Mouse (Mus musculus): ENCODE results near the gene Mef2b. TPM values are rescaled to one million over a fixed set of nuclear protein-coding genes. Genes with fewer than 3 reads are reported as not detected.

Gene Mef2b
- total and polyA plus RNA-seq, 3 experiments = 60.1 to 232 (median 168) TPM

- peak; percentile 41; the same call in 1 of the 2 replicates for TF ChIP-seq TBP (conservative IDR thresholded peaks at IDR 0.05; ENCODE audit: low read depth, low read length)
- TF ChIP-seq BHLHE40 (IDR thresholded peaks at IDR 0.05; ENCODE audit: low read depth, low read length) = peak; percentile 99
- peak; percentile 92 for TF ChIP-seq POLR2AphosphoS2 (IDR thresholded peaks at IDR 0.05; ENCODE audit: low read depth, low read length)
- TF ChIP-seq MAFK (IDR thresholded peaks at IDR 0.05; ENCODE audit: insufficient replicate concordance, low read length) = peak; percentile 73; the same call in 1 of the 2 replicates
- peak; percentile 48; the same call in 1 of the 2 replicates for TF ChIP-seq MAX (IDR thresholded peaks at IDR 0.05; ENCODE audit: low read length)
- peak; percentile 46; the same call in 1 of the 2 replicates for TF ChIP-seq NRF1 (IDR thresholded peaks at IDR 0.05; ENCODE audit: low read depth, low read length)
- peak; percentile 15; the same call in 1 of the 2 replicates for TF ChIP-seq SMC3 (IDR thresholded peaks at IDR 0.05; ENCODE audit: low read depth, low read length)
- peak; percentile 45; the same call in 1 of the 2 replicates for TF ChIP-seq POLR2A (IDR thresholded peaks at IDR 0.05; ENCODE audit: low read depth, low read length)
- TF ChIP-seq RAD21 (IDR thresholded peaks at IDR 0.05; ENCODE audit: low read depth, low read length) = no peak; the same call in 1 of the 2 replicates
- peak; percentile 49; the same call in 1 of the 2 replicates for TF ChIP-seq MYC (IDR thresholded peaks at IDR 0.05; ENCODE audit: low read depth, low read length)
- peak; percentile 95 for TF ChIP-seq CHD2 (IDR thresholded peaks at IDR 0.05; ENCODE audit: low read length)
These were observed 20.5 kb downstream of the Mef2b start (continued) for GRCm38 (mm10) chr8:70160015-70160414.

GRCm38 (mm10) chr8:70163316-70163715, 23.8 kb downstream of the Mef2b start:
- H3K9ac ChIP-seq (ENCODE audit: insufficient read depth, low read depth) = no peak overlapping the region
- H3K27ac ChIP-seq (ENCODE audit: insufficient read depth, low read depth) = peak overlapping the region; percentile 19; the same call in 1 of the 2 replicates
- H3K36me3 ChIP-seq (replicated peaks in 1 of 2; ENCODE audit: control insufficient read depth in 1 of 2, insufficient read depth in 1 of 2, low read length in 1 of 2) = peaks cover 64 to 77% of the 10 kb centered on the region in 2 experiments
- H3K79me2 ChIP-seq (replicated peaks; ENCODE audit: control insufficient read depth, extremely low read depth, insufficient read depth, poor library complexity, severe bottlenecking) = peaks cover 42% of the 10 kb centered on the region
- in situ Hi-C loops (cut with MboI; ENCODE audit: low pct_ligation_motif_present, low pct_unique_long_range_greater_than_20kb, low sequenced_read_pairs) = no loop called here
- TF ChIP-seq E2F4 (IDR thresholded peaks at IDR 0.05; ENCODE audit: insufficient replicate concordance, low read depth, low read length) (no peak), JUND (conservative IDR thresholded peaks at IDR 0.05; ENCODE audit: low read depth, low read length) (no peak), RAD21 (IDR thresholded peaks at IDR 0.05; ENCODE audit: low read depth, low read length) (no peak), EP300 (IDR thresholded peaks at IDR 0.05; ENCODE audit: low read length) (no peak), ZMIZ1 (IDR thresholded peaks at IDR 0.05; ENCODE audit: low read depth, low read length) (no peak), MEF2A (IDR thresholded peaks at IDR 0.05; ENCODE audit: borderline replicate concordance, low read depth, low read length) (no peak), ZKSCAN1 (IDR thresholded peaks at IDR 0.05; ENCODE audit: borderline replicate concordance, low read depth, low read length) (no peak), TCF12 (IDR thresholded peaks at IDR 0.05; ENCODE audit: low read depth, low read length) (no peak), POLR2AphosphoS2 (IDR thresholded peaks at IDR 0.05; ENCODE audit: low read depth, low read length) (no peak), GABPA (IDR thresholded peaks at IDR 0.05; ENCODE audit: insufficient replicate concordance, low read depth, low read length) (no peak), USF1 (IDR thresholded peaks at IDR 0.05; ENCODE audit: low read depth, low read length) (no peak), ELF1 (IDR thresholded peaks at IDR 0.05; ENCODE audit: low read depth, low read length) (no peak), ETS1 (conservative IDR thresholded peaks at IDR 0.05; ENCODE audit: low read depth, low read length) (no peak), CHD2 (IDR thresholded peaks at IDR 0.05; ENCODE audit: low read length) (no peak), MAFK (IDR thresholded peaks at IDR 0.05; ENCODE audit: insufficient replicate concordance, low read length) (no peak), POLR2A (IDR thresholded peaks at IDR 0.05; ENCODE audit: low read depth, low read length) (no peak), NRF1 (IDR thresholded peaks at IDR 0.05; ENCODE audit: low read depth, low read length) (no peak), SIN3A (IDR thresholded peaks at IDR 0.05; ENCODE audit: low read length) (no peak), CTCF (conservative IDR thresholded peaks at IDR 0.05 in 1 of 2, IDR thresholded peaks at IDR 0.05 in 1 of 2; ENCODE audit: low read depth in 2 of 2, low read length in 2 of 2) (no peak)
- dilution Hi-C loops (cut with MboI; ENCODE audit: extremely low pct_ligation_motif_present, extremely low pct_unique_long_range_greater_than_20kb, low sequenced_read_pairs) = no loop called here
- peaks cover 49 to 95% of the 10 kb centered on the region in 2 experiments for H3K4me1 ChIP-seq (ENCODE audit: control insufficient read depth in 1 of 2, insufficient read depth in 2 of 2)
- no peak overlapping the region for H3K4me2 ChIP-seq (ENCODE audit: insufficient read depth, low read depth, poor library complexity, severe bottlenecking)
- no peaks in the 10 kb centered on the region for H3K27me3 ChIP-seq (replicated peaks)
- DNase-seq (ENCODE audit: extremely low read depth) = no peak
- no peak overlapping the region for H3K4me3 ChIP-seq (replicated peaks in 1 of 3; ENCODE audit: low read depth in 2 of 3, low read length in 2 of 3, poor library complexity in 1 of 3)
- no peaks in the 10 kb centered on the region for H3K9me3 ChIP-seq (replicated peaks; ENCODE audit: low read length)
